Mouse (Mus musculus) urinary bladder, postnatal 4 days (tissue): Measurements from ENCODE around the gene Sgce.
"Not testable (repeated sequence)": the region's sequence is repeated elsewhere in the genome, so short reads cannot be mapped to it uniquely, and the experiment has no call there.

Experiments used
- DNase-seq, 2 experiments: peaks; one replicate each; pipeline ENCODE4 v3.0.0; 2021 to 2022; ENCODE audit warnings: low spot score in 2 of 2

The Sgce gene

DNA sequence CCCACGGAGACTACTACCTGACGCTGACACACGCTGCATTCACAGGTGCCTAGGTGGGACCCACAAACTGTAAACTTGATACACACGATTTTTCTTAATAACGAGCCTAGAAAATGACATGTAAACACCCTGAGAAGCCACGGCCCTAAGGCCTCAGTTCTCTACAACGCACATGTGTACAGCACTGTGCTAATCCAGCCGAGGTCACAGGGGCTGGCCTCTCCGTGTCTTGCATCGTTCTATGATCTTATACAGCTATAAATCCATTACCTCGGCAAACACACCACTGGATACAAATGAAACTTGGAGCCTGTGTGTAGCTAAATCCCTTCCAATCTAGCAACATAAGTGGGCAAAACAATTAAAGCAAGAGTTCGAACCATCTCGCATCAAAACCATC, 24.3 kb downstream of the Sgce start:
- no peak for DNase-seq

DNA sequence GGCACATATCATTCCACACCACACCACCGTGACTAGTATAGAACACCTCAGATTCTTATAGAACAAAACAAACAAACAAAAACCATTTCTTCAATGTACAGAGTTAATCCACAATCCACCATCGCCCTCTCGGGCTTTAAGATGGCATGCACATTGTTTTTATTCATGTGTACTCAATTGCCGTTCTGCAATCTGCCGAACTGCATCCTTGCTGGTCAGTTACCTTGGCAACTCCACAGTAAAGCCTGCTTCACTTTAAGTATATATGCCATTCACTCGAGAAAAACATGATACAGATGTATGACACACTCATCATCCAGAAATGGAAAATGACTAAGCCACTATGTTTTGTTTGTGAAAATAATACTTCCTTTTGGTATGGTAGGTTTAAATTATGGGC, 24.9 kb downstream of the Sgce start:
- DNase-seq = no peak

DNA sequence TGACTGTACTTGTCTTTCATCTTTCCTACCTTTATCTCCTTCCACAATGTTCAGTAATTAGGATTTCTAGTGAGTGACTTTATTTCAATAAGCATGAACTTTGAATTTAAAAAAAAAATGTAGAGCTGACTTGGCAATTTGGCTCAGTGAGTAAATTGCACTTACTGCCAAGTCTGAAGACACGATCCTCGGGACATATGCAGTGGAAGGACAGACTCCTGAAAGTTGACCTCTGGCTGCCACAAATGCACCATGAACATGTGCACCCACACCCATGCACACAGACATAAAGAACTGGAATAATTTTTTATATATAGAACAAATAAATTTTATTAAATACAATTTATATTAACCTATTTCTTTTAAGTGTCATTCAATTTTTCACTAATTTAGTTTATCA, 29.7 kb downstream of the Sgce start:
- DNase-seq = no peak

GRCm38 (mm10) chr6:4716171-4716570, 30.8 kb downstream of the Sgce start:
- DNase-seq = no peak

DNA sequence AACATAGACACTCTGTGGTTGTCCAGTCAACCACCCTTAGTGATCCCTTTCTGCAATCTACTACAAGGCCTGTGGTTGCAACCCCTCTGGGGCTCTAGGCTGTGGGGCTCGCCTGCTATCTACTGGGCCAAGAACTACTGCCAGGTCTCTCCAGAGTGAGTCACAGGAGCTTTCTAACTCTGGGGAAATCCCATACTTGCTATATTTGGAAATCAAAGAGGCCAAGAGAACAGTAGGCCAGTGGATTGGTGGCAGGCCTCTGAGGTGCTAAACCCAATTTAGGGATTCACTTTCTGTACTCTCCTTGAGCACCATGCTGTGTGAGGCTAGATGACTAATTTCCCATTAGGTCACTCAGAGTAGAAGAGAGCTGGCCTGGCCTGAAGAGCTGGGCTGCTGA, 38.0 kb downstream of the Sgce start:
- DNase-seq = no peak

- no peak for DNase-seq
Measured at GRCm38 (mm10) chr6:4706415-4706814, 40.6 kb downstream of the Sgce start.

- no peak for DNase-seq
Measured at GRCm38 (mm10) chr6:4703908-4704307, 43.1 kb downstream of the Sgce start.

DNA sequence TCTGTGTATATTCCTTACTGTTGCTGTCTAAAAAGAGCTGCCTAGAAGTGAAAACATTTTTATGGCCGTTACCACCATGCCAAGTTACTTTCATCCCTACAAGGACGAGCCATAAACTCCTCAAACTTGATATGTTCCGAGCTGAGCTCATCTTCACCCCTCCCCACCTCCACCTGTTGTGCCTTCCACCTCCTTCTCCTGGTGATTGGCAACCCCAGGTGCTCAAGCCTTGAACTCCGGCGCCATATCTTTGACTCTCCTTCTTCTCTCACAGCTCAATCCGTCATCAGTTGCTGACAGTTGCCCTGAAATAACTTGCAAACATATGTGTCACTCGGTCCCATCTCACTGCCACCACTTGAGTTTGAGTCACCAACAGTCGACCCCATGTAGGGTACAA, 45.4 kb downstream of the Sgce start:
- DNase-seq = no peak

DNA sequence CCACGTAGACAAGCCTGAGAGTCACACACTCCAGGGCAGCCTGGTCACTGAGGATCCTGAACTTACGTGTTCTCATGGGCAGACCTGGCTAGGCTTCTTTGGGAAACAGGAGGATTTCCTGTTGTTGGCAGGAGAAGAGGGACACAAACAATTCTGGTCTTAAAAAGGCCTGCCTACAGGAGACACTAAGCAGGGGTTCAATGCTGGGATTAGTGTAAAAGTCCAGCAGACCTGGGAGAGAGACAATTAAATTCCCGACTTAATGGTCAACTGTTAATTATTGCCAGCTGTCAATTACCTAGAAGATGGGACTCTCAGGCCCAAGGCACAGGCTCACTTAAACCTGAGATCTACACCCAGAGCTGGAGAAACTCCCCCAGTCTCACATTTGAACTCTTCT, 51.2 kb downstream of the Sgce start:
- DNase-seq = no peak

- DNase-seq = no peak
Measured at GRCm38 (mm10) chr6:4694672-4695231, 52.3 kb downstream of the Sgce start.

GRCm38 (mm10) chr6:4693544-4693943, 53.5 kb downstream of the Sgce start:
- DNase-seq = no peak

DNA sequence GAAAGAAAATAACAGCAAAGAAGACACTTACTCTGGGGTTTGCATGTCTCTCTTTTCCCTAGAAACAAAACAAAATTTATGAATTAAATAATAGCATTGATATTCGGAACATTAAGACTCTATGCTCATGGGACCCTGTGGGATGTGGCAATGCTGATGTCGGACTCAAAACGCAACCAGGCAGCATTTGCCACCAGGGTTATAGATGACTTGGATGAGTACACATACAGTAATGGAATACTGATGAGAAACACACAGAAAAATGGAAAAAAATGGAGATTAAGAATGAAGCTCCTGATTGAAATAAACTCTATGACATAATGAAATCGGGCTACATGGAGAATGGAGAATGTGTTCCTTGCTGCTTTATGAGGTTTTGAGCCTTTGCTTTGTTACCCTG, 56.6 kb downstream of the Sgce start:
- DNase-seq = no peak

DNA sequence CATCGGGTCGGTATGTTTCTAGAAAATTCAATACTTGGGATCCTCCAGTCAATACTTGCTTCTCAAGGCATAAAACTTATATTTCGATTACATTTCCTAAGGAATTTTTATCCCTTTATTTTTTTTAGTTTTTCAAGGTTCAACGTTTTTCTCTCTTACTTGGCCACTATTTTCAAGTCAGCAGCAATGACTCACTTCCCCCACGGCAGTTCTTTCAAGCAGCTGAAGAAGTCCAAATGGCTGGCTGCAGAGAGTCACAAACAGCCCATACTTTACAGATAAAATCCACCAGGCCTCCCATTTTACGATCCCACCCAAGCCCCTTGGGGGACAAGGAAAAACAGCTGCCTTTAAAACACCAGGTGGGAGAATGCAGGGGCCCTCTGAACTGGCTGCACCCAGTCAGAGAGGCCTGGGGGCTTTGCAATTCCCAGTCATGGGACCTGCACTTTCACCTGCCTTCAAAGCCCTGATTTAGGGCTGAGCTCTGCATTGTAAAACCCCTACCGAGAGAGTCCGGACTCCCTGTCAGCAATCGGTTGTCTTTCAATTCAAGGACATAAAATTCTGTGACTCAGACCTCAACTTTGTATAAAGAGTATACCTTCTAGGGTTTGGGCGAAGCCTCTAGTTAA, 62.2 kb downstream of the Sgce start:
- DNase-seq = no peak

DNA sequence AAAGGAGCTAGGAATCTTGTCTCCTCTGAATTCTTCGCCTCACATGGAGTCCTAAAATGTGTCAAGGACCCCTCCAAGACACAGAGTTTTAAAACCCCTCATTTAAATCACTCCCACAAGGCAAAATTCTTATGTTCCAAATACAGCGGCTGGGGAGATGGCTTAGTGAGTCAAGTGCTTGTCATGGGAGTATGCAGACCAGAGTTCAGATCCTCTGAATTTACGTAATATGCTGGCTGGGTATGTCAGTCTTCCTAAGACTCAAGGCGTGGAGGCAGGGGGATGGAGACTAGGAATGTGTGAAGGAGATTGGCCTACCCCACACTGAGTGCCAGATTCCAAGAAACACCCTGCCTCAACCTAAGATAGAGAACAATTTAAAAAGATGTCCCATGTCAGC, 66.4 kb downstream of the Sgce start:
- no peak for DNase-seq

DNA sequence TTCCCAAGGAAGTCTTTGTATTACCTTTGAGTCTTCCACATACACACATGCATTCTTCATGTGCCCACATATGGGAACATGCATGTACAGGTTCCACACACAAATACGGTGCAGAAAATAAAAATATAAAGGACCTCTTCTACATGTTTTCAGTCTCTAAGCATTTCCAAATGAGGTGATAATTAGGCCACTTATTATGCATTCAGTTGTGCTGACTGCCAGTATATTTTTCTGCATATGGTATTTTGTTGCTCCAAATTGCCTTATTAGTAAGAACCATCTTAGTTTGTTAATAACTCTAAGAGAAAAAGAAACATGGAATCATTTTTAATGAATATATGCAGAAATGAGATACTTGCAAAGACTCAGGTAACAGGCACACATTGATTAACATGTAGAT, 67.0 kb downstream of the Sgce start:
- no peak for DNase-seq

GRCm38 (mm10) chr6:4677356-4677761, 69.6 kb downstream of the Sgce start:
- no peak for DNase-seq

DNA sequence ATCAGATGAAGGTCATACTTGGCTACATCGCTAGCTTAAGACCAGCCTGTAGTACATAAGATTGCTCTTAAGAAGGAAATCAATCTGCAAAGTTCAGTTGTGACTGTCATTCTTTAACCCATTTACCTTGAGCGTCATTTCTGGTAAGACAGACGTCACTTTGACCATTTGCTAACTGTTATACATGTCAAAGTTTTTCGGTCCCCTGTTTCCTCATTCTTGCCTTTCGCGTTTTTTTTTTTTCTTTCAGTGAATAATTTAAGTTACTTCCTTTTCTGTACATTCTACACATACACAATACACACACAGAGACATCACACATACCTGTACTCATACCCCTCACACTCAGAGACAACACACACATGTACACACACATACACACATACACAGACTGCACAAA, 81.9 kb downstream of the Sgce start:
- DNase-seq = no peak

GRCm38 (mm10) chr6:4664313-4664712, 82.7 kb downstream of the Sgce start:
- no peak for DNase-seq

DNA sequence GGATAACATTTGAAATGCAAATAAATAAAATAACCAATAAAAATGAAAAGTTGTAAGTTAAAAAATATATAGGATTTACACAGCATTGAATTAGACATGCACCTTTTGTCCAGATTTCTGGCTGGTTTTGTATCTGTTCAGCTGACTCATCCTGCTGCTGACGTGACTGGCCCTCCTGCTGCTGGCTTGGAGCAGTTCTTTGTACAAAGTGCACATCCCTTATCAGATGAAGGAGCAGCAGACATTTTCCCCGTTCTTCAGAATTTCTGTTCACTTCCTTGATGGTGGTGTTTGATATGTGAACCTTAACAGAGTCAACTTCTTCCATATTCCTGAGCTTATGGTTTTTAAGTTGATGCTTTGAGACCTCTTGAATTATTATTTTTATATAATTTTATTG, 83.5 kb downstream of the Sgce start:
- DNase-seq = no peak

DNA sequence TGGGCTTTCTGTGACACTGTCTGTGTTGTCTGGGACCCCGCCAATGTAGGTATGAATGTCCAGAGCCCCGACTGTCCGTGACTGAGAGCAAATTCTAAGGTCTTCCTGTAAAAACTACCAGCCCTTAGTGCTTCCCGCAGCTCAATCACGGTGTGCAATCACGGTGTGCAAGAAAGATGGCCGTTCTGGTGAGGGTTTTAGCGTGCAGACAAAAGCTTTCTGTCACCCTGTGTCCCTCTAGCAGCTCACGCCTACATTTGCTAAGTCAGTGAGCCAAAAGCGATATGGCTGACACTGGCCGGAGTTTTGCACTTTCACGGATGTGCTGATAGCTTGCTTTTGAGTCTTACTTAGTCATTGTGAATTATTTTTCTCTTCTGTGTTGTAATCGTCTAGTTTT, 88.1 kb downstream of the Sgce start:
- no peak for DNase-seq

GRCm38 (mm10) chr6:4655924-4656323, 91.1 kb downstream of the Sgce start:
- DNase-seq = no peak

- DNase-seq = no peak
Measured at GRCm38 (mm10) chr6:4655466-4655865, 91.5 kb downstream of the Sgce start.

DNA sequence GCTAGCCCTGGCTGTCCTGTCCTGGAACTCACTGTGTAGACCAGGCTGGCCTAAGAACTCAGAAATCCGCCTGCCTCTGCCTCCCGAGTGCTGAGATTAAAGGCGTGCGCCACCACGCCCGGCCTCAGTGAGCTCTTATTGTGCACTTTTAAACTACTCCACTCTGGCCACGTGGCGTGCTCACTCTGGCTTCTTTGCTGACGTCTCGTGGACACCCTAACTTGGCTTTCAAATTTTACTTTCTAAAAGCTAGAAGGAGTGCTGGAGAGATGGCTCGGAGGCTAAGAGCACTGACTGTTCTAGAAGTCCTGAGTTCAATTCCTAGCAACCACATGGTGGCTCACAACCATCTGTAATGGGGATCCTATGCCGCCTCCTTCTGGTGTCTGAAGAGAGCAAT, 93.3 kb downstream of the Sgce start:
- not testable (repeated sequence) for DNase-seq

DNA sequence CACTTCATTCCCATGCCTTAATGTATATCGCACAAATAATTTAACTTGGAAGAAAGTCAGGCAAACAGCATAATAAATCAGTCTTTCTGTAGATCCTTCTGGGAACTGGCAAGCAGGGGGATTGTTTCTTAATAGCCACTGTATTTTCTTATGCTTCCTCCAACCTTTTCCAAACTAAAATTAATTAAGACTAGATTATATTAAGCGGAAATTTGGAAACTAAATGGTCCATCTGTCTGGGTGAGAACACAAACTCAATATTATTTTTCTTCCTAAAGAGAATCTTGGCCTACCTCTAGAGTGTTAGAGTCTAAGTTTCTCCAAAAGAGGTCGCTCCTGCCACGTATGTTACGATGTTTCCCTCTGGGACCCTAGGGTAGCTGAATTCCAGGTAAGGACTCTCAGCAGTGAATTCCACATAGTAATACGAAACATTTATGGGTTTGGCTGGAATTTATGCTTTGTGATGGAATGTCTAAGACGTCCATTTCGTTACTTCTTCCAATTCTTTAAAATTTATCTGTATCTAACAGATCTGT, 94.3 kb downstream of the Sgce start:
- no peak for DNase-seq
